Mouse (Mus musculus): ENCODE results near the gene Galnt18.

DNA sequence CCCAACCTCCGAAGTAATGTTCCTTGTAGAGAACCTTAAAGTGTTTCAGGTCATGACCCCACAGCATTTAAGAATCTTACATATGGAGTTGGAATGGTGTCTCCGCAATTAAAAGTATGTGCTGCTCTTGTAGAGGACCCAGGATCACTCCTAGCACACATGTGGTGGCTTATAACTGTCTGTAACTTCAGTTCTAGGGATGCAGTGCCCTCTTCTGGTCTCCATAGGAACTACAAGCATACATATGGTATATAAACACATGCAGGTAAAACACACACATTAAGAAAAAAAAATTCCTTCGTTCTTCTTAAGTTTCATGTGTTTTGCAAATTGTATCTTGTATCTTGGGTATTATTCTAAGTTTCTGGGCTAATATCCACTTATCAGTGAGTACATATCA is 99.7 kb downstream of the Galnt18 start:
- TF ChIP-seq POLR2A (IDR thresholded peaks at IDR 0.05; ENCODE audit: borderline replicate concordance, insufficient read depth, low read length): no peak
- TF ChIP-seq CTCF (IDR thresholded peaks at IDR 0.05; ENCODE audit: borderline replicate concordance, insufficient read depth, low read depth, low read length): no peak
